Mouse (Mus musculus): ENCODE measurements around the gene 4932438H23Rik. TPM values are rescaled to one million over a fixed set of nuclear protein-coding genes. Genes with fewer than 3 reads are reported as not detected.
"Not testable (repeated sequence)": the region's sequence is repeated elsewhere in the genome, so short reads cannot be mapped to it uniquely, and the experiment has no call there.

4932438H23Rik gene
- polyA plus RNA-seq, 1 experiment from 2014 or later = 1.1 TPM

GRCm38 (mm10) chr16:91096984-91097506 is 2.1 kb upstream of the 4932438H23Rik start:
- H3K4me1 ChIP-seq = no peaks in the 10 kb centered on the region
- H3K27ac ChIP-seq = no peak overlapping the region
- H3K9ac ChIP-seq = no peak overlapping the region
- H3K36me3 ChIP-seq = no peaks in the 10 kb centered on the region
- no peak overlapping the region for H3K4me2 ChIP-seq (replicated peaks)
- H3K27me3 ChIP-seq = peaks cover 11% of the 10 kb centered on the region; the same call in 1 of the 2 replicates
- H3K9me3 ChIP-seq (replicated peaks) = no peaks in the 10 kb centered on the region
- no peak for ATAC-seq (ENCODE audit: low FRiP score)
- WGBS = 85% methylated on average over 4 of the region's 4 CpGs
- no peak overlapping the region for H3K4me3 ChIP-seq

DNA sequence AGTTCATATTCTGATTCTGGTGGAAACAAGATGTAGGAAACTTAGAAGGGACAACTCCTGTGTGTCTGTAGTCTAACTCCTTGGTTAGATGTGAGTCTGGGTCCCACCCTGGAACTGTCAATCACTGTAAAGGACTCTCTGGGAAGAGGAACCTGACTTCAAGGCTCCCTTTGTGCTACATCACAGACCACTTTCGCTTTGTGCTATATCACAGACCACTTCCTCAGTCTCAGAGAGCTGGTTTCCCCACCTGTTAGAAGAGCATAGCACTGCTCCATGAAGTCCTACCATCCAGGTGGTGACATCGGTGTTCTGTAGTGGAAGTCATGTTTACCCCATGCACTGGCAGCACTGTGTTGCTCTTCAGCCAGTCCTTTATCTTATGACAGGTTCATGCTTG is 1.1 kb upstream of the 4932438H23Rik start:
- no peak overlapping the region for H3K4me3 ChIP-seq
- no peak for ATAC-seq (ENCODE audit: low FRiP score)
- H3K4me1 ChIP-seq = no peaks in the 10 kb centered on the region
- H3K4me2 ChIP-seq (replicated peaks) = no peak overlapping the region
- no peak overlapping the region for H3K9ac ChIP-seq
- H3K27ac ChIP-seq = no peak overlapping the region
- 88% methylated on average over 2 of the region's 2 CpGs for WGBS
- H3K9me3 ChIP-seq (replicated peaks) = no peaks in the 10 kb centered on the region
- H3K36me3 ChIP-seq = no peaks in the 10 kb centered on the region
- H3K27me3 ChIP-seq = peaks cover 11% of the 10 kb centered on the region; the same call in 1 of the 2 replicates

GRCm38 (mm10) chr16:91086642-91087306 is 8.1 kb downstream of the 4932438H23Rik start:
- ATAC-seq (ENCODE audit: low FRiP score) = no peak
- Histone ChIP-seq H3K27me3 (peaks cover 36% of the 10 kb centered on the region), H3K9ac (no peak overlapping the region), H3K9me3 (replicated peaks) (no peaks in the 10 kb centered on the region), H3K36me3 (no peaks in the 10 kb centered on the region), H3K4me1 (no peaks in the 10 kb centered on the region), H3K4me2 (replicated peaks) (no peak overlapping the region), H3K27ac (no peak overlapping the region), H3K4me3 (no peak overlapping the region)
- 67% methylated on average over 4 of the region's 4 CpGs for WGBS

- Histone ChIP-seq H3K9ac (no peak overlapping the region), H3K27me3 (peaks cover 46% of the 10 kb centered on the region), H3K27ac (no peak overlapping the region), H3K4me3 (no peak overlapping the region), H3K4me2 (replicated peaks) (no peak overlapping the region), H3K4me1 (no peaks in the 10 kb centered on the region), H3K9me3 (replicated peaks) (no peaks in the 10 kb centered on the region), H3K36me3 (no peaks in the 10 kb centered on the region)
- no peak for ATAC-seq (ENCODE audit: low FRiP score)
- 67% methylated on average over 17 of the region's 17 CpGs for WGBS
These were observed 9.6 kb downstream of the 4932438H23Rik start for GRCm38 (mm10) chr16:91085239-91085825.

GRCm38 (mm10) chr16:91084307-91085238 is 10.3 kb downstream of the 4932438H23Rik start:
- no peak overlapping the region for H3K4me3 ChIP-seq
- peaks cover 51% of the 10 kb centered on the region for H3K27me3 ChIP-seq
- no peaks in the 10 kb centered on the region for H3K36me3 ChIP-seq
- H3K4me2 ChIP-seq (replicated peaks) = no peak overlapping the region
- ATAC-seq (ENCODE audit: low FRiP score) = no peak
- H3K9me3 ChIP-seq (replicated peaks) = no peaks in the 10 kb centered on the region
- H3K27ac ChIP-seq = no peak overlapping the region
- H3K4me1 ChIP-seq = no peaks in the 10 kb centered on the region
- WGBS = 90% methylated on average over 21 of the region's 21 CpGs
- H3K9ac ChIP-seq = no peak overlapping the region

DNA sequence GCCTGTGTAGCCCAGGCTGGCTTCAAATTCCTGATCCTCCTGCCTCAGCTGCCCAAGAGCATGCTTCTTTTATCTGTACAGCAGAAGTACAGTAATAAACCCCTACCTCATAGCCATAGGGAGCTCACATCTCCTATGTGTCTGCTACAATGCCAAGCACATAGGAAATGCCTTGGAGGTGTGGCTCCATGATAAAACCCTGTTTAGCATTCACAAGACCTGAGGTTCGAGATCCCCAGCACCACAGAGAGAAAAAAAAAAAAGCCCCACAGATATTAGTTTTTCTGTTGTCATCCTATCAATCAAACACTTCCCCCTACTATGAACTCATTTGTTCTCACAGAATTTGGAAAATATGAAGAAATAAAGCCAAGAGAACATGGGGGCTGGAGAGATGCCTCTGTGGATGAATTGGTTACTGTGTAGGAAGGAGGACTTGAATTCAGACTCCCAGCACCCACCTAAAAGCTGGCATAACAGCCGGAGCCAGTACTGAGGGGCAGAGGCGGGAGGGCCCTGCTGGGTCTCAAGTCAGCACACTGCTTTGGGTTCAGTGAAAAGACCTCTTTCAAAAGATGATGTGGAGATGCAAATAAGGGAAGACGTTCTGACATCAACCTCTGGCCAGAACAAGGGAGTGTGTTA is 11.8 kb downstream of the 4932438H23Rik start:
- H3K9me3 ChIP-seq (replicated peaks) = no peaks in the 10 kb centered on the region
- 59% methylated on average over 4 of the region's 4 CpGs for WGBS
- H3K4me1 ChIP-seq = no peaks in the 10 kb centered on the region
- peaks cover 48% of the 10 kb centered on the region for H3K27me3 ChIP-seq
- no peak overlapping the region for H3K4me2 ChIP-seq (replicated peaks)
- H3K36me3 ChIP-seq = no peaks in the 10 kb centered on the region
- no peak overlapping the region for H3K4me3 ChIP-seq
- H3K9ac ChIP-seq = no peak overlapping the region
- H3K27ac ChIP-seq = no peak overlapping the region
- no peak for ATAC-seq (ENCODE audit: low FRiP score)

DNA sequence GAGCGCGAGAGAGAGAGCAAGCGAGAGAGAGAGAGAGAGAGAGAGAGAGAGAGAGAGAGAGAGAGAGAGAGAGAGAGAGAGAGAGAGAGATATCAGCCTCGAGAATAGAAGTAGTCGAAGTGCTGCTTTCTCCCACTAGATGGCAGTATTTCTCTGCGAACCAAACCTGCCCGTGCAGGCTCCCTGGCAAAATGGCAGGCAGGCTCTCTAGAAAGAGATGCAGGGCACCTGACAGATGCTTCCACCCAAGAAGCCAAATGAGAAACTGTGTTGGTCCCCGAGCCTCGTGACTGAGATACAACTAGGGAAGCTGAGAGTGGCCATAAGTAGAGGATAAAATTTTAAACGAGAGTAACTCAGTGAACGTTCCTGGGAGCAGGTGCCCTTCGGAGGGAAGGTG is 13.4 kb downstream of the 4932438H23Rik start:
- Histone ChIP-seq H3K4me2 (replicated peaks) (no peak overlapping the region), H3K27ac (no peak overlapping the region), H3K9me3 (replicated peaks) (no peaks in the 10 kb centered on the region), H3K9ac (no peak overlapping the region), H3K36me3 (no peaks in the 10 kb centered on the region), H3K4me1 (no peaks in the 10 kb centered on the region), H3K4me3 (no peak overlapping the region), H3K27me3 (peaks cover 41% of the 10 kb centered on the region)
- WGBS = 26% methylated on average over 9 of the region's 12 CpGs
- ATAC-seq (ENCODE audit: low FRiP score) = no peak

DNA sequence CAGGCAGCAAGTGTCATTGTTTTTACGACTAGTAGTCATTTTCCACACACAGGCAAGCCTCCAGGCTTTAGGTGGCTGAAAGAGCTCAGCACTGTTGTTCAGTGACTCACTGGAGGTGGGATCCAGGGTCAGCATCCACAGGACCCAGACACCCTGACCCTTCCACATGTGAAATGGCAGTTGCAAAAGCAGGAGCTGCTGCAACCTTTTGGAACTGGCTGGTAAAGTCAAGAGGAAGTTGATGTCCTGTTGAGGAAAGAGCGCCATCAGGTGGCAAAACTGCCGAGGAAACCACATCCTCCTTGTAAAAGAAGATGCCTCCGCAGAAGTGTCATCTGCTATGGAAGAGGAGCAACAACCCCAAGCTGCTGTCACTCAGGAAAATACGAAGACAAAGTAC is 18.7 kb downstream of the 4932438H23Rik start:
- no peak overlapping the region for H3K4me3 ChIP-seq
- H3K36me3 ChIP-seq = no peaks in the 10 kb centered on the region
- H3K9me3 ChIP-seq (replicated peaks) = no peaks in the 10 kb centered on the region
- H3K4me1 ChIP-seq = no peaks in the 10 kb centered on the region
- peaks cover 17% of the 10 kb centered on the region for H3K27me3 ChIP-seq
- 80% methylated on average over 5 of the region's 5 CpGs for WGBS
- H3K27ac ChIP-seq = no peak overlapping the region
- no peak overlapping the region for H3K9ac ChIP-seq
- H3K4me2 ChIP-seq (replicated peaks) = no peak overlapping the region
- ATAC-seq (ENCODE audit: low FRiP score) = no peak

GRCm38 (mm10) chr16:91075423-91075822 is 19.5 kb downstream of the 4932438H23Rik start:
- 88% methylated on average over 8 of the region's 8 CpGs for WGBS
- not testable (repeated sequence) for H3K9me3 ChIP-seq (replicated peaks); H3K27ac ChIP-seq; H3K36me3 ChIP-seq; H3K9ac ChIP-seq; H3K4me2 ChIP-seq (replicated peaks); ATAC-seq (ENCODE audit: low FRiP score); H3K4me1 ChIP-seq; H3K4me3 ChIP-seq
- peaks cover 18% of the 10 kb centered on the region for H3K27me3 ChIP-seq

- Histone ChIP-seq H3K27me3 (peaks cover 10% of the 10 kb centered on the region), H3K4me2 (replicated peaks) (peak overlapping the region; percentile 31; the same call in 1 of the 2 replicates), H3K9me3 (replicated peaks) (no peaks in the 10 kb centered on the region), H3K4me3 (no peak overlapping the region), H3K36me3 (no peaks in the 10 kb centered on the region), H3K9ac (no peak overlapping the region), H3K27ac (no peak overlapping the region), H3K4me1 (peaks cover 8% of the 10 kb centered on the region)
- peak; percentile 97 for ATAC-seq (ENCODE audit: low FRiP score)
- WGBS = 40% methylated on average over 22 of the region's 24 CpGs
These were observed 21.6 kb downstream of the 4932438H23Rik start for GRCm38 (mm10) chr16:91073163-91073892.

- WGBS = 91% methylated on average over 1 of the region's 1 CpGs
- no peaks in the 10 kb centered on the region for H3K9me3 ChIP-seq (replicated peaks)
- no peak overlapping the region for H3K9ac ChIP-seq
- H3K27ac ChIP-seq = no peak overlapping the region
- no peaks in the 10 kb centered on the region for H3K36me3 ChIP-seq
- H3K27me3 ChIP-seq = peaks cover 10% of the 10 kb centered on the region
- no peak for ATAC-seq (ENCODE audit: low FRiP score)
- H3K4me3 ChIP-seq = no peak overlapping the region
- peaks cover 8% of the 10 kb centered on the region for H3K4me1 ChIP-seq
- no peak overlapping the region for H3K4me2 ChIP-seq (replicated peaks)
These were observed 22.7 kb downstream of the 4932438H23Rik start for GRCm38 (mm10) chr16:91072256-91072655.

Measured in hindbrain, embryonic 12.5 days (tissue).